Mouse (Mus musculus) small intestine, adult 2 months (tissue): ENCODE results near the gene Agrp.

Experiments used
- CTCF ChIP-seq: fragments of 200-500 bp; IDR thresholded peaks from 2 replicates; pipeline ENCODE4 v1.5.1; 2012; ENCODE audit warnings: low read depth, mild to moderate bottlenecking, control low read depth, inconsistent platforms, low read length, moderate library complexity, mixed read lengths; ENCODE audit not compliant: insufficient replicate concordance, insufficient read length; ENCODE audit errors: extremely low read depth
- POLR2A ChIP-seq: fragments of 200-500 bp; IDR thresholded peaks from 2 replicates; pipeline ENCODE4 v1.6.1; 2012; ENCODE audit warnings: low read depth, mild to moderate bottlenecking, control low read depth, inconsistent platforms, low read length, moderate library complexity

- TF ChIP-seq CTCF, result no peak
- no peak for TF ChIP-seq POLR2A
Measured at GRCm38 (mm10) chr8:105598777-105599176, 38.4 kb downstream of the Agrp start.
